Comparison of ENCODE assay signal across 9 mouse cellular contexts in the genomic region with DNA sequence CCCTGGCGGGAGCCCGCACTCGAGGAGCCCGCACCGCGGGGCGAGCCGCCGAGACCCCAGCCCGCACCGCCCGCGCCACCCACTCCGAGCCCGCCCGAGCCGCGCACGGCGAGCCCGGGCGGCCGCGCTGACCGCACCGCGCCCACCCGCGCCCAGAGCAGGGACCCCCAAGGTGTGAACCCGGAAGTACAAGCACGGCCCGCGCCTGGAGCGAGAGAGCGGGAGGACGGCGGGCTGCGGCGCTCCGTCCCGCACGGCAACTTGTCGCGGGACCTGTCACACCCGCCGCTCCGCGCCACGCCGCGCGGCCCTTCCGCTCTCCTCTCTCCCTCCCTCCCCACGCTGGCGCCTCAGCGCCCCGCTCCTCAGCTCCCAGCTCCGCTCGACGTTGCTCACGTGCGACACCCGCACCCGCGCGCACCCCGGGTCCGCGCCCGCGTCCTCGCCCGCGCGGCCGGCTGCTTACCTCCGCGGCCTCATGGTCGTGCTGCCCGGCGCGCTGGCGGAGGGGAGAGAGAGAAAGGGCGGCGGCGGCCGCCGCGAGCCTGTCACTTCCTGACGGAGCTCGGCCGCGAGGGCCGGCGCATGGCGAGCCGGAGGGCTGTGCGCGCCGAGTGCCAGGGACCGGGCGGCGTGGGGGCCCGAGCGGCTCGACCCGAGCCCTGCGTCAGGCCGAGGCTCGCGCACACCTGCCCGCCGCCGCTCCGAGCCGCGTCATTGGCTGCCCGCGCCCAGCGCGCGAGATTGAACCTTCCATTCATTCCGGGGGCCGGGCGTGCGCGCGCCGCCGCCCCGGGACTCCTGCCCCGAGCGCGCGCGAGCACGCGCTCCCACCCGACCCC. TPM values are rescaled to one million over a fixed set of nuclear protein-coding genes. Genes with fewer than 3 reads are reported as not detected.
DNase-seq lines count a peak whose midpoint lies in the region; ATAC-seq and TF ChIP-seq lines count a peak whose summit lies in the region.
"Had no signal": no experiment of that assay in that cellular context is flagged by ENCODE, and none has a peak within 500 bp of the region (broad histone marks: within the 10 kb centered on the region; RNA-seq: fewer than 3 reads in every experiment).

Gene Lin28b, minus strand, starts transcription at position 635 of the 842 bp plus-strand sequence.

- peak within 1 kb of the TSS; percentile 100 for H3K4me2 ChIP-seq in embryonic facial prominence, embryonic 15.5 days (replicated peaks)

- peak; percentile 46 for DNase-seq in G1E (ENCODE audit: low spot score)
- peak; percentile 67 to 79 for DNase-seq in left cerebral cortex, adult 2 months (ENCODE audit: extremely low spot score in 1 of 2, low spot score in 2 of 2)
- DNase-seq in right cerebral cortex, postnatal 4 days = peak; percentile 65

- ATAC-seq in G1E (ENCODE audit: extremely low read depth, insufficient number of reproducible peaks, low FRiP score, poor library complexity, severe bottlenecking) = no peak
- ATAC-seq in embryonic facial prominence, embryonic 15.5 days (ENCODE audit: insufficient number of reproducible peaks, low FRiP score, low TSS enrichment, low read depth) = peak; percentile 70
- ATAC-seq in hematopoietic stem cell, adult 5-6 weeks (replicated peaks in 1 of 2; ENCODE audit: insufficient read depth in 1 of 2, low FRiP score in 2 of 2, low TSS enrichment in 1 of 2, low read depth in 1 of 2, poor library complexity in 2 of 2, severe bottlenecking in 2 of 2) = peak; percentile 17 to 32; a peak in 3 of 4 replicates
- 0 out of 2 replicates have a peak, but pooled peaks have one; percentile 18 for ATAC-seq in megakaryocyte, adult 5-6 weeks (ENCODE audit: poor library complexity, severe bottlenecking)
- no peak for ATAC-seq in activated CD4-positive, CD25-positive, alpha-beta regulatory T cell, adult 4 months

- no peaks in the 10 kb centered on the region for H3K36me3 ChIP-seq in G1E (replicated peaks)
- no peaks in the 10 kb centered on the region for H3K36me3 ChIP-seq in embryonic facial prominence, embryonic 15.5 days

- TF ChIP-seq POLR2A in bone marrow macrophage, adult 2 months (IDR thresholded peaks at IDR 0.05; ENCODE audit: borderline replicate concordance, low read depth, low read length) = no peak

- no peaks in the 10 kb centered on the region for H3K9me3 ChIP-seq in G1E (replicated peaks)
- no peaks in the 10 kb centered on the region for H3K9me3 ChIP-seq in embryonic facial prominence, embryonic 15.5 days (replicated peaks)

- WGBS in embryonic facial prominence, embryonic 15.5 days = under 1% methylated on average over 125 of the region's 139 CpGs

- intact Hi-C loops in left cerebral cortex, adult 2 months (cut with DNase I) = loop anchor here (5.0 kb wide), 2 partner anchors 91 to 959 kb away; partner anchors contain the start of genes Hace1 and Prdm1

- TF ChIP-seq CTCF in G1E (IDR thresholded peaks at IDR 0.05; ENCODE audit: low read depth, low read length) = no peak
- no peak for TF ChIP-seq CTCF in bone marrow macrophage, adult 2 months (IDR thresholded peaks at IDR 0.05; ENCODE audit: low read depth, low read length)
- no peak for TF ChIP-seq CTCF in left cerebral cortex, adult 2 months (IDR thresholded peaks at IDR 0.05)

- peak within 1 kb of the TSS; percentile 79 for H3K4me3 ChIP-seq in G1E (ENCODE audit: low read depth, low read length)
- H3K4me3 ChIP-seq in bone marrow macrophage, adult 2 months (ENCODE audit: insufficient read depth, low read length) = peak within 1 kb of the TSS; percentile 73
- peak within 1 kb of the TSS; percentile 62 for H3K4me3 ChIP-seq in embryonic facial prominence, embryonic 15.5 days (replicated peaks)
- peak within 1 kb of the TSS; percentile 61 for H3K4me3 ChIP-seq in left cerebral cortex, adult 2 months

- H3K9ac ChIP-seq in embryonic facial prominence, embryonic 15.5 days = no peak within 1 kb of the TSS

- H3K27me3 ChIP-seq in G1E (ENCODE audit: insufficient read depth, low read length) = peaks cover 6% of the 10 kb centered on the region; the same call in 1 of the 2 replicates
- peaks cover 33% of the 10 kb centered on the region for H3K27me3 ChIP-seq in embryonic facial prominence, embryonic 15.5 days

- peaks cover 4% of the 10 kb centered on the region for H3K4me1 ChIP-seq in G1E (ENCODE audit: insufficient read depth, low read depth, low read length)
- H3K4me1 ChIP-seq in bone marrow macrophage, adult 2 months (ENCODE audit: control insufficient read depth, insufficient read depth, low read length) = no peaks in the 10 kb centered on the region
- H3K4me1 ChIP-seq in embryonic facial prominence, embryonic 15.5 days = peaks cover 13% of the 10 kb centered on the region

- no peak within 1 kb of the TSS for H3K27ac ChIP-seq in bone marrow macrophage, adult 2 months (ENCODE audit: insufficient read depth, low read depth, low read length)
- no peak within 1 kb of the TSS for H3K27ac ChIP-seq in embryonic facial prominence, embryonic 15.5 days (replicated peaks)
- 0 out of 2 replicates have a peak within 1 kb of the TSS, but pooled peaks have one; percentile 32 for H3K27ac ChIP-seq in left cerebral cortex, adult 2 months

RNA-seq across cellular contexts. Expression of gene Lin28b, which starts in this region (rescaled TPM):
- total RNA-seq in G1E (2014; fragmentation: Nextera tagmentation) = 17.5 and 18.1 TPM in 2 replicates
- 16.3 and 18.1 TPM in 2 replicates for total RNA-seq in G1E (2017)
- 1.8 and 1.9 TPM in 2 replicates for polyA plus RNA-seq in G1E (2012)
- not detected in 2 replicates for polyA plus RNA-seq in bone marrow macrophage, adult 2 months (2012; ENCODE audit: insufficient read depth, insufficient read length, missing spikeins)
- polyA plus RNA-seq in embryonic facial prominence, embryonic 15.5 days (2015; fragmentation: Nextera tagmentation; extraction: Ambion mirVana) = 0.39 and 0.68 TPM in 2 replicates
- 0.44 TPM in 1 of 2 replicates, not detected in the other for total RNA-seq in hematopoietic stem cell, adult 5-6 weeks (2017)
- total RNA-seq in left cerebral cortex, adult 2 months (2021) = 1 to 10 TPM; 5.2 to 5.8 TPM
- total RNA-seq in megakaryocyte, adult 5-6 weeks (2015) = not detected in 2 replicates
- total RNA-seq in megakaryocyte, adult 5-6 weeks (2017) = not detected in 2 replicates
- under 1 TPM in 1 of 2 experiments, not detected in 1; 0.10 TPM for polyA plus RNA-seq in activated CD4-positive, CD25-positive, alpha-beta regulatory T cell, adult 4 months (2017; shearing (Covaris generic))
- polyA plus RNA-seq: gonadal fat pad, adult 2 months had no signal

Comparison
In these comparisons a context has a peak if more than half of its experiments do, and no peak if none do; other contexts are left out.
1. Peak in ATAC-seq, H3K4me3 ChIP-seq and H3K4me2 ChIP-seq in embryonic facial prominence, embryonic 15.5 days; RNA of the gene not detected or under 1 TPM.
2. Peak in ATAC-seq in hematopoietic stem cell, adult 5-6 weeks; RNA of the gene not detected or under 1 TPM.
3. Peak in ATAC-seq in megakaryocyte, adult 5-6 weeks; RNA of the gene not detected or under 1 TPM.